Mouse (Mus musculus) adrenal gland, postnatal 14 days (tissue): Measurements from ENCODE around the gene Aagab. TPM values are rescaled to one million over a fixed set of nuclear protein-coding genes. Genes with fewer than 3 reads are reported as not detected.

ENCODE experiments used
- DNase-seq: peaks from one replicate; pipeline ENCODE4 v3.0.0; 2021; ENCODE audit warnings: mixed read lengths
- total RNA-seq: library from RNA; stranded (reverse); gene quantifications from 2 replicates; pipeline ENCODE4 v1.2.3, GENCODE M21; 2021

Gene Aagab
- total RNA-seq, 1 experiment from 2014 or later = 20.7 TPM

- no peak for DNase-seq
Measured at GRCm38 (mm10) chr9:63606594-63606993, 4.1 kb downstream of the Aagab start.

DNA sequence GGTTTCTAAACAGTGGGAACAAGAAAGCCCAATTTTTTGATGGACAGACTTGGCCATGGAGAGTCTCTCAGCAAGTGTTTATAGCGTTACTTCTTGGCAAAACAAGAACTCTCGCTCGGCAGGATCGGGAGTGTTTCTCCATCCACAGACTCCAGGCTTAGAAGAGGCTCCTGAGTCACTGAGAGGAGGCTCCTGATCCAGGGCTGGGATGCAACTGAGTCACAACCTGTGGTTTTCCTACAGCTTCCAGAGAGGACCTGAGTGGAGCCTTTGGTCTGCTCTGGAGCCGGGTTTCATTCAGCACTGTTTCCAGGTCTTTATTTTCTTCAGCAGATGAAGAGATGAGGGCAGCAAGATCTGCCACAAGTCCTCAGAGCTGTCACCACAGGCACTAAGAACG is 5.5 kb downstream of the Aagab start:
- no peak for DNase-seq

- DNase-seq = no peak
Measured at GRCm38 (mm10) chr9:63609246-63609645, 6.8 kb downstream of the Aagab start.

- DNase-seq = no peak
Measured at GRCm38 (mm10) chr9:63609776-63610175, 7.3 kb downstream of the Aagab start.

DNA sequence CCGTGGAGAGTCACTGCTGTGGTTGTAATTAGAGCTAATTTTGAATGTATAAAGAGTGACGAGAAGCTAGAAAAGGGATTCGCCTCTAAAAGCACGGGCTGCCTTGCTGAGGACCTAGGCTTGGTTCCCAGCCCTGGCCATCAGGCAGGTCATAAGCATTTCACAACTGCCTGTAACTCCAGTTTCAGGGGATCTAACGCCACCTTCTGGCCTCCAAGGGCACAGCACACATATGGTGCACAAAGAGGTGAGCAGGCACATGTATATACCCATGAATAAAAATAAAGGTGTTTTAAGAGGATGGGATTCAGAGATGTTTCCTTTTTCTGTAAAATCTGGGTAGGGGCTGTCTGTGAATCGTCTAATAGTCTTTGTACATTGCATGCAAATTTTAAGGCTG is 7.8 kb downstream of the Aagab start:
- no peak for DNase-seq

- peak; percentile 56 for DNase-seq
Measured at GRCm38 (mm10) chr9:63610841-63611366, 8.4 kb downstream of the Aagab start.

DNA sequence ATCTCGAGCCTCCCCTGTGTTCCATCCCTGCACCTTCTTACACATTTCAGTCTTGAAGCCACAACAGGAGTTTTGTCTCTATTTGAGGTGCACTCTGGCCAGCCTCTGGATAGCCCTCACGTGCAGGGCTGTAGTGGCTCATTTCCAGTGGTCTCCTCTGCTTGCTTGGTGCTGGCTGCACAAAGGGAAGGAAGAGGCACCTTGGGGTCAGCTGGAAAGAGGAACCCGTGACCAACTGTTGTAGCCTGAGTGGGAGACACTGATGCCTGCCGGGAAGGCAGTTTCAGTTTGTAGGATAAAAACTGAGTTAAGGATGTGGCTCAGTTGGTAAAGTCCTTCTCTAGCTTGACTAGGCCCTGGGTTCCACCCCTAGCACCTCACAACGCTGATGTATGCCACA is 9.5 kb downstream of the Aagab start:
- no peak for DNase-seq

- DNase-seq = no peak
Measured at GRCm38 (mm10) chr9:63612565-63613515, 10.4 kb downstream of the Aagab start.

- no peak for DNase-seq
Measured at GRCm38 (mm10) chr9:63613569-63613968, 11.1 kb downstream of the Aagab start.

- DNase-seq = no peak
Measured at GRCm38 (mm10) chr9:63614018-63614985, 11.8 kb downstream of the Aagab start.

GRCm38 (mm10) chr9:63617967-63618366 is 15.5 kb downstream of the Aagab start:
- no peak for DNase-seq

DNA sequence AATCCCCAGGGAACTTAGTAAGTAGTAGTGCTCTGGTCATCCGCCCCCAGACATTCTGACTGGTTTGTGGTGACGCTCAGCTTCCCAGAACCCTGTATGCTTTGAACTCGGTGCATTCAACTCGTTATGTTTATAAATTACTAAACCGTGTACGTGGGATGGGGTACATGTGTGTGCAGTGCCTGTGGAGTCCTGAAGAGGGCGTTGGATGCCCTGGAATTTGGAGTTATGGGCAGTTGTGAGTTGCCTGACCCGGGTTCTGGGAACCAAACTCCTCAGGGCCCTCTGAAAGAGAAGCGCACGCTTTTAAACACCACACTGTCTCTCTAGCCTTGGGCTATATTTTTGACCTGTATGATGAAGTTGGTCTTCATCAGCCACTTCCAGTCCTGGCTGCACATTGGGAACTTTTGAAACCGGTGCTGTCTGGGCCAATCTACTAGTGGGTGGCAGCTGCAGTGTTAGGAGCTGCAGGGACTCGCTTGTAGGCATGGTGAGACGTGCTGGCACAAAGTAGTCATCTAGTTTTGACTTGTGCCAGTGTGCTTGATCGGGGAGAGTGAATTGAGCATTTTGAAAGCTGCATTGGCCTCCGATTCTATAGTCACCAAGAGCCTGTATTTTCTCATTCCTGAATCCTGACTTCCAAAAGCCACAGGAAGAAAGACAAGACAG is 21.6 kb downstream of the Aagab start:
- no peak for DNase-seq

GRCm38 (mm10) chr9:63625090-63625756 is 22.8 kb downstream of the Aagab start:
- no peak for DNase-seq

DNA sequence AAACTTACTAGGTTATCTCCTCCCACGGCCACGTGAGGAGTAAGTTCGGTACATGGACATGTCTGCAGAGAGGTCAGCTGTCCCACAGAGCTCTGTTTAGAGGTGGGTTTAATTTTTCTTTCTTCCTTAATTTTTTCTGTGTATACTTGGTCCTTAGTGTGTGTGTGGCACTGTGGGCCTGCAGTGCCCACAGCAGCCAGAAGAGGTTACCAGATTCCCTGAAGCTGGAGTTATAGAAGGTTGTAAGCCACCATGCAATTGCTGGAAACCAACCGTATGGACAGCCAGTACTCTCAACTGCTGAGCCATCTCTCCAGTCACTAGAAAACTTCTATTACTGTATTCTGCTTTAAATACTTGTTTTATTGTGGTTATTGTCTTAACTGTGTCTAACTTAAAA is 29.6 kb downstream of the Aagab start:
- DNase-seq = no peak

- no peak for DNase-seq
Measured at GRCm38 (mm10) chr9:63632924-63633323, 30.5 kb downstream of the Aagab start.

DNA sequence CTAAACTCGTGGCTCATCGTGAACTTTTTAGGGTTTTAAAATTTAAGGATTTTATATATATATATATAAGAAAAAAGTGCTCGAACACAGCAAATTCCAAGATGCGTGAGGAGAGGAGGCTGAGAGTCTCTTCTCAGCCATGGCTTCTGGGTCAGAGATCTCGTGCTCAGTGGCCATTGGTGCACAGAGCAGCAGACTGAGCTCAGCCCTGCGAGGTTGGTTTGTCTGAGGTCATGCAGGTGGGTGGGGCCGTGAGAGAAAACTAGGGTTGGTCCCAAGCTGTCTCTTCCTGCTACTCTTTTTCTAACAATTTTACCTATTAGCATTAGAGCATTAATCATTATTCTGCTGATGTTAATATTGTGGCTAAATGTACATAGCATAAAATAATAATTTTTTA is 30.9 kb downstream of the Aagab start:
- no peak for DNase-seq

- no peak for DNase-seq
Measured at GRCm38 (mm10) chr9:63636113-63636512, 33.7 kb downstream of the Aagab start.

DNA sequence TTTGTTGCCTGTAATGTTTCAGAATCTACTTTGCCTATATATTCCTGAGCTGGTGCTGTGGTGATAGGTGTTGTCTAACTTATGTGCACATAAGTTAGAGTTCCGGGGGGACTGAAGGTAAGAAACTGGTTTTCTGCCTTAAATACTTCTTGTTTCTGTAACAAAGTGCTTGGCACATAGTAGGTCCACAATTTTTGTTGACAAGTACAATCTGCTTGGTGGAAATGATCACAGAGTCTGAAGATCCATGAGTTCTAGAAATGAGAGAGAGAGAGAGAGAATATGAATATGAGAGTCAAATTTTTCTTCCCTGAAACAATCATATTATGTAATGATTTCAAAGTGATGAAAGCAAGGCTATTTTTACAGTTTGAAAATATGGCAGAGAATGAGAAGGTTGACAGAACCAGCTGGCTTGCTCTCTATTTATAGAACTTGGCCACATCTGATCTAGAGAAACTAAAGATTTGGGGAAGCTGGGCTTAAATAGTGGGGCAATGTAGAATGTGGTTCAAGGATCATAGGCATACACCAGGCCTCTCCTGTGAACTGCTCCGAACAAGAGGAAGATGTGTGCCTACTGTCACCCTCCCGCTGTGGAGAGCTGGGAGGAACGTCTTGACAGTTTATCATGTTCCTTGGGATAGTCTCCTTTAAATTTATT is 39.7 kb downstream of the Aagab start:
- DNase-seq = no peak

DNA sequence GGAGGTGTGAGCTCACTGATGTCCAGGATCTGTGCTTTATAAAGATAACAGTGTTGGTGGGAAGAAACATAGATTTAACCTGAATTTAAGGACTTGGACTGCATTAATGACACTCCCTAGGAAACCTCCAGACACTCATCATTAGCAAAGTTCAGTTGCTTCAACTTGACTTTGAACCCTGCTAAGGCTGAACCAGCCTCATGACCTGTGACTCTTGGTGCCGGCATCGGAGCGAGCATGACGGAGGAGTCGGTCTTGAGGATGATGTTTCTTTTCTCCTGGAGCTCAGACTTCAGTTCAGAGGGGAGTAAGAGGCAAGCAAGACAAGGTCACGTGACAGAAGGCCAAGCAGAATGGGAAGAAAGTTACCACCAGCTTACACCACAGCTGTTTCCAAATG is 41.6 kb downstream of the Aagab start:
- DNase-seq = no peak

GRCm38 (mm10) chr9:63645084-63645483 is 42.6 kb downstream of the Aagab start:
- peak; percentile 11 for DNase-seq
